Mouse (Mus musculus) myocyte (in vitro differentiated cells): ENCODE measurements at regions not wholly inside any gene's neighbourhood (a gene's known extent, or its start where the extent isn't known, plus 50 kb on each side); places are given as distances from the start of the nearest gene placed in this dataset.

Source experiments
- E2F4 ChIP-seq: IDR thresholded peaks from one replicate; pipeline ENCODE4 v1.6.1; 2011; ENCODE audit warnings: mild to moderate bottlenecking, control low read depth, moderate library complexity; ENCODE audit not compliant: insufficient read depth
- MAX ChIP-seq: IDR thresholded peaks from one replicate; pipeline ENCODE4 v1.6.1; 2011; ENCODE audit warnings: low read depth, mild to moderate bottlenecking, control low read depth
- MYOG ChIP-seq, 3 experiments: IDR thresholded peaks; one replicate each; pipeline ENCODE4 v1.6.1; 2011; ENCODE audit warnings: control low read depth in 2 of 3, low read depth in 2 of 3, mild to moderate bottlenecking in 2 of 3; ENCODE audit not compliant: insufficient read length in 2 of 3, control insufficient read depth in 1 of 3, insufficient read depth in 1 of 3
- POLR2A ChIP-seq: IDR thresholded peaks from one replicate; pipeline ENCODE4 v1.6.1; 2011; ENCODE audit warnings: low read depth, mild to moderate bottlenecking, control low read depth, moderate library complexity; ENCODE audit not compliant: insufficient read length
- POLR2AphosphoS2 ChIP-seq: IDR thresholded peaks from one replicate; pipeline ENCODE4 v1.6.1; 2011; ENCODE audit warnings: low read depth, control low read depth; ENCODE audit not compliant: insufficient read length
- REST ChIP-seq: IDR thresholded peaks from one replicate; pipeline ENCODE4 v1.6.1; 2011; ENCODE audit warnings: mild to moderate bottlenecking, control low read depth, moderate library complexity; ENCODE audit not compliant: insufficient read depth, insufficient read length
- SRF ChIP-seq: IDR thresholded peaks from one replicate; pipeline ENCODE4 v1.6.1; 2011; ENCODE audit warnings: low read depth; ENCODE audit not compliant: control insufficient read depth, insufficient read length
- TCF3 ChIP-seq: IDR thresholded peaks from one replicate; pipeline ENCODE4 v1.6.1; 2011; ENCODE audit warnings: low read depth, control low read depth; ENCODE audit not compliant: insufficient read length
- USF1 ChIP-seq: IDR thresholded peaks from one replicate; pipeline ENCODE4 v1.6.1; 2011; ENCODE audit warnings: low read depth, mild to moderate bottlenecking, control low read depth, moderate library complexity

DNA sequence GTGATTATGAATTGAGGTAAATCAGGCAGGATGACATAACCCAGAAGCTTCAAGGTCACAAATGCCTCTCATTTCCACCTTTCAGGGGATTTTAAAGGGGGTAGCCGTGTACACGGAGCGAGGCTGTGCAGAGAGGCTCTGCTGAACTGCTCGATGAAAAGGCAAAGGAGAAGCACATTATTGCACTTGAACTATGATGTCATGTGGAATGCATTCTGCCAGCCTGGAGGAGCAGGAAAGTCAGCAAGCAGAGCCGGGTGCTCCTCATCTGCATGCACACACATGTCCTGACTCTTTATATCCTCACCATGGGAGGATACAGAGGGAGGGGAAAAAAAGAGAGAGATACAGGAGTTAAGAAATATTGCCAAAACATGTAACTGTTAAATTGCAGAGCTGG is 434.1 kb downstream of the Epha4 start:
- TF ChIP-seq POLR2A (no peak), MAX (no peak), USF1 (no peak), POLR2AphosphoS2 (no peak), E2F4 (no peak), MYOG (IDR thresholded peaks at IDR 0.05; ENCODE audit: control insufficient read depth in 1 of 3, insufficient read depth in 1 of 3, insufficient read length in 2 of 3, low read depth in 2 of 3) (no peak), SRF (no peak), TCF3 (no peak), REST (no peak)
